Mouse (Mus musculus) kidney, postnatal 0 days (tissue): ENCODE data around the gene Vps37c. TPM values are rescaled to one million over a fixed set of nuclear protein-coding genes. Genes with fewer than 3 reads are reported as not detected.

Experiments used
- ATAC-seq: fragments of 200-750 bp; cut with Nextera tagmentation; replicated peaks from 2 replicates; pipeline ENCODE4 v1.8.0; 2017; ENCODE audit warnings: low read depth, moderate number of reproducible peaks, moderate TSS enrichment, moderate library complexity; ENCODE audit not compliant: low FRiP score
- DNase-seq: peaks from one replicate; pipeline ENCODE4 v3.0.0-alpha.2; 2016; ENCODE audit warnings: low spot score
- H3K27ac ChIP-seq: fragments of 300-500 bp; sonication (generic); 2 replicates; pipeline ENCODE4 v1.5.1; 2014; ENCODE audit warnings: mild to moderate bottlenecking
- H3K27me3 ChIP-seq: fragments of 300-500 bp; sonication (generic); 2 replicates; pipeline ENCODE4 v1.6.1; 2014; ENCODE audit warnings: low read length, mixed read lengths; ENCODE audit not compliant: insufficient read depth
- H3K36me3 ChIP-seq: fragments of 300-500 bp; sonication (generic); 2 replicates; pipeline ENCODE4 v1.6.1; 2014; ENCODE audit warnings: low read length, mixed read lengths; ENCODE audit not compliant: insufficient read depth
- H3K4me1 ChIP-seq: fragments of 300-500 bp; sonication (generic); replicated peaks from 2 replicates; pipeline ENCODE4 v1.6.1; 2014; ENCODE audit warnings: antibody characterized with exemption, low read length, mixed read lengths; ENCODE audit not compliant: insufficient read depth
- H3K4me2 ChIP-seq: fragments of 300-500 bp; sonication (generic); 2 replicates; pipeline ENCODE4 v1.6.1; 2014; ENCODE audit warnings: mild to moderate bottlenecking, low read length, moderate library complexity, mixed read lengths
- H3K4me3 ChIP-seq: fragments of 300-500 bp; sonication (generic); replicated peaks from 2 replicates; pipeline ENCODE4 v1.5.1; 2014; ENCODE audit warnings: low read depth, low read length
- H3K9ac ChIP-seq: fragments of 300-500 bp; sonication (generic); 2 replicates; pipeline ENCODE4 v1.6.1; 2014; ENCODE audit warnings: low read depth, low read length
- H3K9me3 ChIP-seq: fragments of 300-500 bp; sonication (generic); replicated peaks from 2 replicates; pipeline ENCODE4 v1.6.1; 2016; ENCODE audit warnings: low read length, inconsistent platforms, mixed read lengths
- CTCF ChIP-seq: IDR thresholded peaks from 2 replicates; pipeline ENCODE4 v1.5.1; 2016; ENCODE audit warnings: antibody characterized with exemption, low read depth, mild to moderate bottlenecking, moderate library complexity
- WGBS: fragments of 180-500 bp; shearing (Covaris S2); extraction: QIAGEN DNeasy Blood & Tissue Kit; methylation state at CpG from one replicate; pipeline ENCODE4 v1.1.7; 2014; 5-methylcytosine and 5-hydroxymethylcytosine counted together
- polyA plus RNA-seq: library from polyadenylated mRNA; unstranded; fragments of >200 nt; fragmentation: Nextera tagmentation; extraction: Ambion mirVana; gene quantifications from 2 replicates; pipeline ENCODE4 v1.2.1, GENCODE M21; 2015

Vps37c gene
- 32.1 and 35.5 TPM in 2 replicates for polyA plus RNA-seq

GRCm38 (mm10) chr19:10688537-10689352 lies at the start of gene Vps37c:
Vps37c (plus strand) TSS chr19:10688735.
- Histone ChIP-seq H3K36me3 (no peaks in the 10 kb centered on the region), H3K27me3 (no peaks in the 10 kb centered on the region), H3K4me3 (peak within 1 kb of the TSS; percentile 64), H3K27ac (peak within 1 kb of the TSS; percentile 92), H3K4me2 (peak within 1 kb of the TSS; percentile 59), H3K4me1 (peaks cover 21% of the 10 kb centered on the region), H3K9me3 (no peaks in the 10 kb centered on the region), H3K9ac (peak within 1 kb of the TSS; percentile 78)
- no peak for TF ChIP-seq CTCF
- peak; percentile 89 for DNase-seq
- peak; percentile 93 for ATAC-seq
- WGBS: under 1% methylated on average over 64 of the region's 74 CpGs

GRCm38 (mm10) chr19:10640080-10640479 lies 48.5 kb upstream of the Vps37c start:
- no peak for ATAC-seq
- no peaks in the 10 kb centered on the region for H3K9me3 ChIP-seq
- H3K4me3 ChIP-seq: no peak overlapping the region
- no peaks in the 10 kb centered on the region for H3K27me3 ChIP-seq
- no peak for DNase-seq
- 7% methylated on average over 5 of the region's 5 CpGs for WGBS
- no peaks in the 10 kb centered on the region for H3K36me3 ChIP-seq
- no peaks in the 10 kb centered on the region for H3K4me1 ChIP-seq
- H3K9ac ChIP-seq: no peak overlapping the region
- H3K4me2 ChIP-seq: peak overlapping the region; percentile 29
- H3K27ac ChIP-seq: no peak overlapping the region
- TF ChIP-seq CTCF: no peak

GRCm38 (mm10) chr19:10640589-10641378 lies 47.8 kb upstream of the Vps37c start:
- ATAC-seq (no peak; the same call in 1 of the 2 replicates), DNase-seq (peak; percentile 70)
- H3K27me3 ChIP-seq: no peaks in the 10 kb centered on the region
- no peak overlapping the region for H3K27ac ChIP-seq
- peak overlapping the region; percentile 29 for H3K4me2 ChIP-seq
- H3K4me3 ChIP-seq: no peak overlapping the region
- no peaks in the 10 kb centered on the region for H3K4me1 ChIP-seq
- H3K9me3 ChIP-seq: no peaks in the 10 kb centered on the region
- no peaks in the 10 kb centered on the region for H3K36me3 ChIP-seq
- 39% methylated on average over 13 of the region's 13 CpGs for WGBS
- H3K9ac ChIP-seq: no peak overlapping the region
- TF ChIP-seq CTCF: no peak

- no peak for ATAC-seq
- no peak overlapping the region for H3K4me2 ChIP-seq
- H3K27me3 ChIP-seq: no peaks in the 10 kb centered on the region
- no peaks in the 10 kb centered on the region for H3K36me3 ChIP-seq
- no peak for TF ChIP-seq CTCF
- DNase-seq: no peak
- no peaks in the 10 kb centered on the region for H3K4me1 ChIP-seq
- no peaks in the 10 kb centered on the region for H3K9me3 ChIP-seq
- no peak overlapping the region for H3K27ac ChIP-seq
- 91% methylated on average over 2 of the region's 2 CpGs for WGBS
- H3K9ac ChIP-seq: no peak overlapping the region
- H3K4me3 ChIP-seq: no peak overlapping the region
Observed at GRCm38 (mm10) chr19:10645616-10646015, 42.9 kb upstream of the Vps37c start.

- no peak for ATAC-seq
Observed at GRCm38 (mm10) chr19:10648156-10648555, 40.4 kb upstream of the Vps37c start.

GRCm38 (mm10) chr19:10656058-10656457 lies 32.5 kb upstream of the Vps37c start:
- DNase-seq: peak; percentile 49
- 34% methylated on average over 3 of the region's 3 CpGs for WGBS

More at GRCm38 (mm10) chr19:10648156-10648555, 40.4 kb upstream of the Vps37c start:
- Histone ChIP-seq H3K4me2 (no peak overlapping the region), H3K36me3 (no peaks in the 10 kb centered on the region), H3K9me3 (no peaks in the 10 kb centered on the region), H3K4me3 (no peak overlapping the region), H3K4me1 (no peaks in the 10 kb centered on the region), H3K27me3 (no peaks in the 10 kb centered on the region), H3K27ac (no peak overlapping the region), H3K9ac (no peak overlapping the region)
- DNase-seq: no peak
- TF ChIP-seq CTCF: no peak
- 58% methylated on average over 8 of the region's 8 CpGs for WGBS

More at GRCm38 (mm10) chr19:10656058-10656457, 32.5 kb upstream of the Vps37c start:
- H3K36me3 ChIP-seq: no peaks in the 10 kb centered on the region
- no peak overlapping the region for H3K9ac ChIP-seq
- ATAC-seq: no peak
- no peaks in the 10 kb centered on the region for H3K4me1 ChIP-seq
- no peak for TF ChIP-seq CTCF
- no peak overlapping the region for H3K4me2 ChIP-seq
- no peaks in the 10 kb centered on the region for H3K9me3 ChIP-seq
- no peaks in the 10 kb centered on the region for H3K27me3 ChIP-seq
- no peak overlapping the region for H3K27ac ChIP-seq
- H3K4me3 ChIP-seq: no peak overlapping the region
